Mouse (Mus musculus) bone marrow macrophage, adult 2 months (primary cell): ENCODE data around the gene Exoc4.

Experiments
- CTCF ChIP-seq: IDR thresholded peaks from 2 replicates; pipeline ENCODE4 v1.5.1; 2012; ENCODE audit warnings: low read depth, mild to moderate bottlenecking, low read length, moderate library complexity
- POLR2A ChIP-seq: IDR thresholded peaks from 2 replicates; pipeline ENCODE4 v1.6.1; 2012; ENCODE audit warnings: mild to moderate bottlenecking, low read depth, low read length, borderline replicate concordance

GRCm38 (mm10) chr6:33831276-33831675 is 582.4 kb downstream of the Exoc4 start:
- TF ChIP-seq CTCF (no peak), POLR2A (no peak)
